Mouse (Mus musculus): Measurements from ENCODE around the gene Frem2. TPM values are rescaled to one million over a fixed set of nuclear protein-coding genes. Genes with fewer than 3 reads are reported as not detected.

The Frem2 gene
- total and polyA plus RNA-seq, 2 experiments from 2014 or later, result 1.5 to 7.9 TPM

DNA sequence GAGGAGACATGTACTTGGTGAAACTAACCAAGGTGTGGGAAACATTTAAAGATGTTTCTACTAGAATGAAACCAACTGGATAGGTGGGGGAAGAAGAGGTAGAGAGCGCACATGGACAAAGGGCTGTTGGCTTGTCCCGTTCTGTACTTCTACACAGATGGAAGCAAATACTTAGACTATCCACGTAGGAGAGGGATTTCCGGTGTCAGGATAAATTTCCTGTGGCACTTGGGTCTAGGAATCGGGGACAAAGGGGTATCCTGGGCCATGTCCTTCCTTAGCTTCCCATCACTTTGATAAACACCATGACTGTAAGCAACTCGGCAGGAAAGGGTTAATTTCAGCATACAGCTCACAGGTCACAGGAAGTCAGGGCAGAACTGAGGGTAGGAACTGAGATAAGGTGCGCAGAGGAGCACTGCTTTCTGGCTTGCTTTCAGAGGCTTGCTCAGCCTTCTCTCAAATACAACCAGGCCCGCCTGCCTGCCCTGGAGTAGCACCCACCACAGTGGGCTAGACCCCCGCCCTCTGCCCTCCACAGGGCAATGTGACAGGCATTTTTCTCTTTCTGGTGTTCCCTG lies 170.1 kb downstream of the Frem2 start:
- no peak for DNase-seq
- 83% methylated on average over 9 of the region's 9 CpGs for WGBS
- TF ChIP-seq CTCF (IDR thresholded peaks at IDR 0.05; ENCODE audit: low read depth), result no peak

DNA sequence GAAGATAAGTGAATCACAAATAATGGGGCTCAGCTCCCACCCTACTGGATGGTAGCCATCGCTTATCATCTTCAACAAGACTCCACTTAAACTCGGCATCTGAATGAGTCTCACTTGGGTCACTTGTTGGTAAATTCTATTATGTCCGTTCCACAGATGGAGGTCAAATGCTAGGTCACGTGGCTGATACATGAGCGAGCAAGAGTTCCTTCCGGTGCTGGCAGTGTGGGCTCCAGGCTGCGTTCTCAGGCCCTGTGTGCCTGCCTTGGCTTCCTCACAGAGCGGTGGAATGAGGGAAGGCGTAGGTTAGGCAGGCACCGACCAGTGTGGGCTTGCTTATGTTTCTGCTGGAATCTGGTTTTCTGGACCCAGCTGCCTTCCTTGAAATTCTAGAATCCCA lies 170.6 kb downstream of the Frem2 start:
- Histone ChIP-seq H3K9ac (no peak overlapping the region), H3K4me2 (ENCODE audit: low read depth) (no peak overlapping the region), H3K4me1 (ENCODE audit: insufficient read depth) (no peaks in the 10 kb centered on the region), H3K36me3 (ENCODE audit: insufficient read depth) (peaks cover 11% of the 10 kb centered on the region), H3K9me3 (ENCODE audit: low read length) (no peaks in the 10 kb centered on the region), H3K4me3 (ENCODE audit: low read depth, low read length) (no peak overlapping the region), H3K27me3 (ENCODE audit: insufficient read depth, low read length) (no peaks in the 10 kb centered on the region), H3K27ac (ENCODE audit: low read depth, low read length) (no peak overlapping the region)
- no peak for TF ChIP-seq CTCF (IDR thresholded peaks at IDR 0.05; ENCODE audit: low read depth)
- DNase-seq (no peak), ATAC-seq (no peak)
- 91% methylated on average over 10 of the region's 10 CpGs for WGBS

More for the DNA sequence above, 170.1 kb downstream of the Frem2 start:
- ATAC-seq, result no peak
- Histone ChIP-seq H3K4me1 (ENCODE audit: insufficient read depth) (no peaks in the 10 kb centered on the region), H3K9ac (no peak overlapping the region), H3K4me2 (ENCODE audit: low read depth) (no peak overlapping the region), H3K36me3 (ENCODE audit: insufficient read depth) (peaks cover 7% of the 10 kb centered on the region), H3K27ac (ENCODE audit: low read depth, low read length) (no peak overlapping the region), H3K4me3 (ENCODE audit: low read depth, low read length) (no peak overlapping the region), H3K27me3 (ENCODE audit: insufficient read depth, low read length) (no peaks in the 10 kb centered on the region), H3K9me3 (ENCODE audit: low read length) (no peaks in the 10 kb centered on the region)

DNA sequence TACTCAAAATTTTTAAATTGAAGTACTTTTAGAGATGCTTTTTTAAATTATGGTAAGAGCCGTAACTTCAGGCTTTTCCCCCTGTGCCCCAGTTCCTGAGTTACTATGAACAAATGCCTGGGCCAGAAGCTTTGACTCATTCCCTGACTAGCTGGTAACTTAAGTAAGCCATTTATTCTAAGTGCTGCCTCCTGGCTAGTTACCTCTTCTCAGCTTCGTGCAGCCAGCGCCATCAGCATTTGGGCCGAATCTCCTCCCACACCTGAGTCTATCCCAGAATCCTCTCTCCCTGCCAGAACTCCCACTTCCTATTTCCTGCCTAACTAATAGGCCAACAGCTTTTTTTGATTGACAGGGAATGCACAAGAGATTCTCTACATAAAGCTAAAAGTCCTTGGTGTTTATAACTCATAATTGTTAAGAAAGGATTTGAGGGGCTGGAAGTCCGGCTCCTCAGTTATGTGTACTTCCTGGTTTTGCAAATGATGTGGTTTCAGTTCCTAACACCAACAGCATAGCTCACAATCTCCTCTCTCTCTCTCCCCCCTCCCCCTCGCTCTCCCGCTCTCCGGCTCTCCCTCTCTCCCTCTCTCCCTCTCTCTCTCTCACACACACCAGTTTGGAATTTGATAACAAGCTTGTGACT lies 173.6 kb downstream of the Frem2 start:
- WGBS, result 88% methylated on average over 8 of the region's 8 CpGs
- no peak for TF ChIP-seq CTCF (IDR thresholded peaks at IDR 0.05; ENCODE audit: low read depth)
- H3K4me3 ChIP-seq (ENCODE audit: low read depth, low read length), result no peak overlapping the region

DNA sequence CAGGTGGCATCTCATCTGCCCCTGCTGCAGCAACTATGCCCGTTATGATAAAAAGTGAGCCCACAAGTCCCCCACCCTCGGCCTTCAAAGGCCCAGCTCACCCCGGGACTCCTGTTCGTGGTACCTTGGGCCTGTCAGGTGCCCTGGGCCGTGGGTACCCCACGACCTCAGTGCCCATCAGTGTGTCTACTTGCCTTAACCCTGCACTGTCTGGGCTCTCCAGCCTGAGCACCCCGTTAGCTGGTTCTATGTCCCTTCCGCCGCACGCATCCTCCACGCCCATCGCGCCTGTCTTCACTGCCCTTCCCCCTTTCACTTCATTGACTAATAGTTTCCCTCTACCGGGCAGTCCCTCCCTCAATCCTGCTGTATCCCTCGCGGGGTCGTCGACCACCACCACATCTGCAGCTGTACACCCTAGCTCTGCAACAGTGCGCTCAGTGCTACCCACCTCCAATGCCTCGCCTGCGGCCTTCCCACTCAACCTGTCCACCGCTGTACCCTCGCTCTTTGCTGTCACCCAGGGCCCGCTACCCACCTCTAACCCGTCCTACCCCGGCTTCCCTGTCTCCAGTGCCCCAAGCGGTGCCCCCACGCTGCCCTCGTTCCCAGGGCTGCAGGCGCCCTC lies 178.6 kb downstream of the Frem2 start:
- DNase-seq (no peak), ATAC-seq (no peak)
- Histone ChIP-seq H3K9ac (no peak overlapping the region), H3K4me1 (ENCODE audit: insufficient read depth) (no peaks in the 10 kb centered on the region), H3K9me3 (ENCODE audit: low read length) (no peaks in the 10 kb centered on the region), H3K36me3 (ENCODE audit: insufficient read depth) (peaks cover 78% of the 10 kb centered on the region), H3K4me2 (ENCODE audit: low read depth) (no peak overlapping the region), H3K27me3 (ENCODE audit: insufficient read depth, low read length) (no peaks in the 10 kb centered on the region), H3K27ac (ENCODE audit: low read depth, low read length) (no peak overlapping the region), H3K4me3 (ENCODE audit: low read depth, low read length) (no peak overlapping the region)
- no peak for TF ChIP-seq CTCF (IDR thresholded peaks at IDR 0.05; ENCODE audit: low read depth)
- WGBS, result 95% methylated on average over 30 of the region's 30 CpGs

More for the DNA sequence above, 173.6 kb downstream of the Frem2 start:
- Histone ChIP-seq H3K4me1 (ENCODE audit: insufficient read depth) (no peaks in the 10 kb centered on the region), H3K9me3 (ENCODE audit: low read length) (no peaks in the 10 kb centered on the region), H3K9ac (no peak overlapping the region), H3K27me3 (ENCODE audit: insufficient read depth, low read length) (no peaks in the 10 kb centered on the region), H3K27ac (ENCODE audit: low read depth, low read length) (no peak overlapping the region), H3K36me3 (ENCODE audit: insufficient read depth) (peaks cover 34% of the 10 kb centered on the region), H3K4me2 (ENCODE audit: low read depth) (no peak overlapping the region)
- no peak for DNase-seq
- no peak for ATAC-seq

DNA sequence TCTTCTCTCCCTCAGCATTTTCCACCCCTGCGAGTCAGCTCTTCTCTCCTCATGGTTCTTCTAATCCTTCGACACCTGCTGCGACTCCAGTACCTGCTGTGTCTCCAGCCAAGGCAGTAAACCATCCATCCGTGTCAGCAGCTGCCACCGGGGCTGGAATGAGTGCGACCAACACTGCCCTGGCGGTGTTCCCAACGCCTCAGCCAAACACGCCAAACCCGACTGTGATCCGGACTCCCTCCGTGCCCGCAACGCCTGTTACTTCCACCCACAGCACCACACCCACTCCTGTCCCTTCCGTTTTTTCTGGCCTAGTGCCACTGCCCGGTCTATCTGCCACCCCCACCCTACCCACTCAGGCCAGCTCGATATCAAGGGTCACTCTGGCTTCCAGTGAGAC lies 179.7 kb downstream of the Frem2 start:
- 80% methylated on average over 17 of the region's 17 CpGs for WGBS
- DNase-seq (no peak), ATAC-seq (no peak)
- no peaks in the 10 kb centered on the region for H3K27me3 ChIP-seq (ENCODE audit: insufficient read depth, low read length)
- no peak overlapping the region for H3K4me2 ChIP-seq (ENCODE audit: low read depth)
- no peaks in the 10 kb centered on the region for H3K4me1 ChIP-seq (ENCODE audit: insufficient read depth)
- H3K9me3 ChIP-seq (ENCODE audit: low read length), result no peaks in the 10 kb centered on the region
- peaks cover 86% of the 10 kb centered on the region for H3K36me3 ChIP-seq (ENCODE audit: insufficient read depth)
- no peak for TF ChIP-seq CTCF (IDR thresholded peaks at IDR 0.05; ENCODE audit: low read depth)
- no peak overlapping the region for H3K4me3 ChIP-seq (ENCODE audit: low read depth, low read length)
- H3K9ac ChIP-seq, result no peak overlapping the region
- H3K27ac ChIP-seq (ENCODE audit: low read depth, low read length), result no peak overlapping the region

DNA sequence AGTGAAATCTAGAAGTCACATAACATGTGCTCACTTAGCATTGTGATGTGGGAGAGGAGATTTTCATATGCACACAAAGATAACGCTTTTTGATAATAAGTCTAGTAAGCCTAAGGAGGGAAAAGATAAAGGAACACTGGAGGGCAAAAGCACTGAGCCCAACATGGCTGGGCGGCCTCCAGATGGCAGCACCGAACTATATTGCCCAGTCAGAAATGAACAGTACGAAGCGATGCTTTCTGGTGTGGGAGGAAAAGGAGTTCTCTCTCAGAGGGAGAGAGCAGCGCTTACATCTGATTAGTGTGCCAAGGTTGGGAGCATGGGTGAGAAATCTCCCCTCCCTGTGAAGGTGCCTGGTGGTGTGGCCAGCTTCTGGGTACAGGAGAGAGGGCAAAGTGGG lies 181.3 kb downstream of the Frem2 start:
- WGBS, result 57% methylated on average over 6 of the region's 6 CpGs

DNA sequence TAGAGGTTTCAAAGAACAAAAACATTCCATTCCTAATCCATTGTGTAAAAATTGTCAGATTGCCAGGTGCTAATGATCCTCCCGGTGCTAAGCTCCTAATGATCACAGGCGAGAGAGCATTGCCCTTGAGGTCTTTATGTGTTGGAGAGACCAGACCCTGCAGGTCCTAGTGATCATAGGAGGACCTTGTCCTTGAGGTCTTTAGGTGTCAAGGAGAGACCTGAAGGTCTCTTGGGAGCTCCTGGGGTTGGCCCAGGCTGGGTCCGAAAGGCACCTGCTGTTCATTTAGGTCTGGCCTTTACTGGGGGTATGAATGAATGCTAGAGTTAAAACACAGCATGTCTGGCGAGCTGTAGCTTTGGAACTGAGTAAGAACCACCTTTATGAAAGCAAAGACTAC lies 183.0 kb downstream of the Frem2 start:
- H3K4me3 ChIP-seq (ENCODE audit: low read depth, low read length), result no peak overlapping the region
- WGBS, result 56% methylated on average over 4 of the region's 4 CpGs
- H3K4me1 ChIP-seq (ENCODE audit: insufficient read depth), result no peaks in the 10 kb centered on the region
- DNase-seq (no peak), ATAC-seq (no peak)
- no peak overlapping the region for H3K9ac ChIP-seq
- no peak for TF ChIP-seq CTCF (IDR thresholded peaks at IDR 0.05; ENCODE audit: low read depth)
- H3K27ac ChIP-seq (ENCODE audit: low read depth, low read length), result no peak overlapping the region
- no peaks in the 10 kb centered on the region for H3K9me3 ChIP-seq (ENCODE audit: low read length)
- no peak overlapping the region for H3K4me2 ChIP-seq (ENCODE audit: low read depth)
- H3K27me3 ChIP-seq (ENCODE audit: insufficient read depth, low read length), result no peaks in the 10 kb centered on the region
- peaks cover 85% of the 10 kb centered on the region for H3K36me3 ChIP-seq (ENCODE audit: insufficient read depth)

More for the DNA sequence above, 181.3 kb downstream of the Frem2 start:
- Histone ChIP-seq H3K4me2 (ENCODE audit: low read depth) (no peak overlapping the region), H3K9me3 (ENCODE audit: low read length) (no peaks in the 10 kb centered on the region), H3K36me3 (ENCODE audit: insufficient read depth) (peaks cover 87% of the 10 kb centered on the region), H3K9ac (no peak overlapping the region), H3K27me3 (ENCODE audit: insufficient read depth, low read length) (no peaks in the 10 kb centered on the region), H3K27ac (ENCODE audit: low read depth, low read length) (no peak overlapping the region), H3K4me3 (ENCODE audit: low read depth, low read length) (no peak overlapping the region), H3K4me1 (ENCODE audit: insufficient read depth) (no peaks in the 10 kb centered on the region)
- peak; percentile 82 for ATAC-seq
- DNase-seq, result peak; percentile 73
- peak; percentile 76 for TF ChIP-seq CTCF (IDR thresholded peaks at IDR 0.05; ENCODE audit: low read depth)
